Mouse (Mus musculus): ENCODE measurements at regions not wholly inside any gene's neighbourhood (a gene's known extent, or its start where the extent isn't known, plus 50 kb on each side); places are given as distances from the start of the nearest gene placed in this dataset.
"Not testable (repeated sequence)": the region's sequence is repeated elsewhere in the genome, so short reads cannot be mapped to it uniquely, and the experiment has no call there.

DNA sequence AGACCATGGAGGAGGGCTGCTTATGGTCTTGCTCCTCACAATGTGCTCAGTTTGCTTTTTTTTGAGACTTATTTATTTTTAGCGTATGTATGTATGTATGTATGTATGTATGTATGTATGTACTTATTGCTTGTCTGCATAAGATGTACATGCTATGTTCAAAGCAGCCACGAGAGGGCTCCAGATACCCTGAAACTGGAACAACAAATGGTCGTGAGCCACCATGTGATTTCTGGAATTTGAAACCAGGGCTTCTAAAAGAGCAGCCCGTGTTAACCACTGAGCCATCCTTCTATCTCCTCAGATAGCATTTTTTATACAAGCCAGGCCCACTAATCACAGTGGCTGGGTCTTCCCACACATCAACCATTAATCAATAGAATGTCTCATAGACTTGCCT lies 611.2 kb downstream of the 5730507C01Rik start:
- intact Hi-C loops (cut with DNase I; ENCODE audit: low total_unique reads): no loop called here

DNA sequence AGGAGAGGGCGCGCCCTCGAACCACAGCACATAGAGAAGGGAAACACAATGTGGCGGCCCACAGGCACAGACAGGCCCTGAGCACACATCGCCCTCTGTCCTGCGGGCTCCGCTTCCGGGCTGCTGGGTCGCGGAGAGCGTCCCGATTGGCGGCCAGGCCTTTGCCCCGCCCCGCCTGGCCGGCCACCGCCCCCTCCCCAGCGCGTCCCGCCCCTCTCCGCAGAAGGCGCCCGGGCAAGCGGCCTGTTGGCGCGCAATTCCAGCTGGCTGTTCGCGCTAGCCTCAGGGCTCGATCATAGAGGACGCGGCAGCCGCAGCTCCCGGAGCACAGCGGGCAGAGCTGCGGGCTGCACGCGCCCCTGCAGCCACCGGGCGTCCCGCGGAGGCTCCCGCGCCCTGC lies 661.3 kb downstream of the 5730507C01Rik start:
- DNase-seq: no peak
- intact Hi-C loops (cut with DNase I; ENCODE audit: low total_unique reads): no loop called here

More for the DNA sequence above, 611.2 kb downstream of the 5730507C01Rik start:
- DNase-seq: no peak

DNA sequence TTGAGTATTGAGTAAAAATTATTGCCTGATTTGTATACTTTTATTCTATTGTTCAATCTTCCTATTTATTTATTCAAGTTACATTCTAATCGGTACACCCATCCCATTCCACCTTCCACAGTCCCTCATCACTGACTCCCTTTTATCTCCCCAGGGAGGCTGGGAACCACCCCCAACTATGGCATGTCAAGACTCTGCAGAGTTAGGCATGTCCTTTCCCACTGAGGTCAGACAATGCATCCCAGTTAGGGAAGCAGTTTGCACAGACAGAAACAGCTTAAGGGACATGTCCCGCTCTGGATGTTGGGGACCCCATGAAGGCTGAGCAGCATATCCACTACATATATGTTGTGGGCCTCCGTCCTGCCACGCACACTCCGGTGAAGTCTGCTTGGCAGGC lies 678.1 kb downstream of the 5730507C01Rik start:
- intact Hi-C loops (cut with DNase I; ENCODE audit: low total_unique reads): no loop called here
- DNase-seq: no peak

GRCm38 (mm10) chr12:19193041-19193440 lies 678.7 kb downstream of the 5730507C01Rik start:
- intact Hi-C loops (cut with DNase I; ENCODE audit: low total_unique reads); DNase-seq: not testable (repeated sequence)

DNA sequence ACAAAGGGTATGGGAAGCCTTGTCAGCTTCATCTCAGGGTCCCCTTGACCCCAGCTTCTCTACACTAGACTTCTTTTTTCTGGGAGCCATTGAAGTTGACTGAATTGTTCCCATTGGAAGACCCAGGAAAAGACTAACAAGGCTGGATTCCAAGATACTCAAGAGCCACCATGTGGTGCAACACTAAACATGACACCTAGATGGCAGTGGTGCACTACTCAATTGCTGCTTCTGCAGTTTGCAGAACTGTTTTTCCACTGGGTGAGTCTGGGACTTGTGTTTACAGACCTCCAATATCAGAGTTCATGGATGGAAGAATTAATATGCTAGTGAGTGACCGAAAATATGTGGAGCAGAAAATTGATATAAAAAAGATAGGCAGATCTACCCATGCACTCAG lies 709.7 kb downstream of the 5730507C01Rik start:
- DNase-seq; intact Hi-C loops (cut with DNase I; ENCODE audit: low total_unique reads): not testable (repeated sequence)

DNA sequence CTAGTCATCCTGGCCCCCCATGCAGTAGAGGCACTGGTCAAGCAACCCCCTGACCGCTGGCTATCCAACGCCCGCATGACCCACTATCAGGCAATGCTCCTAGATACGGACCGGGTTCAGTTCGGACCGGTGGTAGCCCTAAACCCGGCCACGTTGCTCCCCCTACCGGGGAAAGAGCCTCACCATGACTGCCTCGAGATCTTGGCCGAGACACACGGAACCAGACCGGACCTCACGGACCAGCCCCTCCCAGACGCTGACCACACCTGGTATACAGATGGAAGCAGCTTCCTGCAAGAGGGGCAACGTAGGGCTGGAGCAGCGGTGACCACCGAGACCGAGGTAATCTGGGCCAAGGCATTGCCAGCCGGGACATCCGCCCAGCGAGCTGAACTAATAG lies 707.6 kb upstream of the Gm21863 start:
- peak; percentile 14 for DNase-seq
- intact Hi-C loops (cut with DNase I; ENCODE audit: low total_unique reads): not testable (repeated sequence)

- intact Hi-C loops (cut with DNase I; ENCODE audit: low total_unique reads): not testable (repeated sequence)
- DNase-seq: peak; percentile 62
Observed at GRCm38 (mm10) chr12:19288271-19288890, 665.9 kb upstream of the Gm21863 start.

DNA sequence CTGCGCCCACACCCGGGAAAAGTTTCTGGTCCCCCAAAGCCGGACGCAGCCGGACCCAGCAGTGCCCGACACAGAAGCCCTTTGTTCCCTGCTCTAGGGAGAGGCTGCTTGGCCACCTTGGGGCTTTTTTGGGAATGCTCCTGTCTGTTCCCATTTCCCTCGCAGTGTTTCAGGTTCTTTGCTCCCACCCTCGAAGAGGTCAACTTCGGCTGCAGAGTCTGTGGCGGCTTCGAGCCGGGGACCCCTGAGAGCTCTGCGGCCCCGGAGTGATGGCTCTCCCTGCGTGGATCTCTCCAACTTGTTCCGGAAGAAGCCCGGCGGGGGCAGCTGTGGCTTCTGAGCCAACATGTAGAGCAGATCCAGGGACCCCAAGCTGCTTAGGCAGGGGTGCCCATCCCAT lies 665.3 kb upstream of the Gm21863 start:
- intact Hi-C loops (cut with DNase I; ENCODE audit: low total_unique reads): not testable (repeated sequence)

DNA sequence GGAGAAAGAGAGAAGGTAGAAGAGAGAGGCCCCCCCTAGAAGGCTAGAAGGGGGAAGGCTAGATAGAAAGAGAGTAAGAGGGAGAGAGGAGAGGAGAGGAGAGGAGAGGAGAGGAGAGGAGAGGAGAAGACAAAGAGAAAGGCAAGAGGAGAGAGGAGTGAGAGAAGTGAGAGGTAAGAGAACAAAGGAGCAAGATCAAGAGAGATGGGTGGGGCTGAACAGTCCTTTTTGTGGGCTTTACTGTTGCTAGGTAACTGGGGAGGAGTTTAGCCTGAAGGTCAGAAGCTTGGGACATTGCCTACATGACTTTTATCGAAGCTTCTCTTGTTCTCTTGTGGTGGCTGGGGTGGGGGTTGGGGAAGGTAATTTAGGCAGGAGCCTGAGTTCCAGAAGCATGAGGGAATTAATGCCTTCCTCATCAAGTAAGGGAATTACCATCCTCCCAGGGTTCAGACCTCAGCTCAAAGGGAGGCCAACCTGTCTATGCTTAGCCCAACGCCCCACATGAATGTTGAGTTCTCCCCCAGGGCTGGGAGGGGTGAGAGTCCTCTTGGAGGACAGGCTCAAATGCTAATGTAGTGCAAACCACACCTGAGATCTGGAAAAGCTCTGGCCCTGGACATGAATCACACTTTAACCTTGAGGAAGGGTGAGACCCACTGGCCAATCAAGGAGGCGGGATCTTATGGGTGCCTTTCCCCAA lies 662.1 kb upstream of the Gm21863 start:
- intact Hi-C loops (cut with DNase I; ENCODE audit: low total_unique reads); DNase-seq: not testable (repeated sequence)

More for the DNA sequence above, 665.3 kb upstream of the Gm21863 start:
- DNase-seq: not testable (repeated sequence)

Measured in gastrocnemius, postnatal 14 days (tissue).